Mouse (Mus musculus): ENCODE measurements around the gene Myo1f. TPM values are rescaled to one million over a fixed set of nuclear protein-coding genes. Genes with fewer than 3 reads are reported as not detected.

Gene Myo1f
- polyA plus RNA-seq, 1 experiment from 2014 or later = 6.4 TPM

Other genes starting within 250 kb of the Myo1f start
- gene Zfp81, start 196.8 kb upstream of the Myo1f start, polyA plus RNA-seq (2015; fragmentation: Nextera tagmentation; extraction: Ambion mirVana) = 7.6 and 8.5 TPM in 2 replicates
- 12.6 and 17.6 TPM in 2 replicates for gene Zfp101, start 161.1 kb upstream of the Myo1f start, polyA plus RNA-seq (2015; fragmentation: Nextera tagmentation; extraction: Ambion mirVana)
- not detected in 2 replicates for gene Actl9, start 122.8 kb upstream of the Myo1f start, polyA plus RNA-seq (2015; fragmentation: Nextera tagmentation; extraction: Ambion mirVana)
- gene Adamts10, start 31.5 kb upstream of the Myo1f start, polyA plus RNA-seq (2015; fragmentation: Nextera tagmentation; extraction: Ambion mirVana) = 50.8 and 55.6 TPM in 2 replicates
- 35.5 and 38.1 TPM in 2 replicates for gene Zfp414, start 73.4 kb downstream of the Myo1f start, polyA plus RNA-seq (2015; fragmentation: Nextera tagmentation; extraction: Ambion mirVana)
- gene Pram1, start 82.3 kb downstream of the Myo1f start, polyA plus RNA-seq (2015; fragmentation: Nextera tagmentation; extraction: Ambion mirVana) = 1.1 and 1.4 TPM in 2 replicates
- 248 and 307 TPM in 2 replicates for gene Hnrnpm, start 131.2 kb downstream of the Myo1f start, polyA plus RNA-seq (2015; fragmentation: Nextera tagmentation; extraction: Ambion mirVana)
- 59.8 and 70.8 TPM in 2 replicates for gene March2, start 163.0 kb downstream of the Myo1f start, polyA plus RNA-seq (2015; fragmentation: Nextera tagmentation; extraction: Ambion mirVana)
- 249 and 270 TPM in 2 replicates for gene Rab11b, start 204.8 kb downstream of the Myo1f start, polyA plus RNA-seq (2015; fragmentation: Nextera tagmentation; extraction: Ambion mirVana)
- gene Angptl4, start 226.1 kb downstream of the Myo1f start, polyA plus RNA-seq (2015; fragmentation: Nextera tagmentation; extraction: Ambion mirVana) = 22.6 and 24.7 TPM in 2 replicates